Mouse (Mus musculus): ENCODE measurements at regions not wholly inside any gene's neighbourhood (a gene's known extent, or its start where the extent isn't known, plus 50 kb on each side); places are given as distances from the start of the nearest gene placed in this dataset.

DNA sequence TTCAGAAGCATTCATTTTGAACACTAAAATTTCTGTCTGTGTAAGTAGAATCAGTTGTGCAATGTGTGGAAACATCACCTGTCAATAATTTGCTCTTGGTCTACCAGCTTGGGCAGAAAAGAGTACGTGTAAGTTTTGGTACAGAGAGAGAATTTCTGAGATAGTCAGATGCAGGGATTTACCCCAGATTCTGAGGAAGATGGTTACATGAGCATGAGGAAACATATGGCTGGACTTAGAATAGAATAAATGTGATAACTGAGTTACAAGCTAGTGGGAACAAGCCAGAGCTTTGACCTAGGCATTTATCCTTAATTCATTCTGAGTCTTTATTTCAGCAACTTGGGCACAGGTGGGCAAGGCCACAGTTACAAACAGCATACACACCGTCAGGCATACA lies 831.8 kb downstream of the Adgrl2 start:
- DNase-seq: no peak

DNA sequence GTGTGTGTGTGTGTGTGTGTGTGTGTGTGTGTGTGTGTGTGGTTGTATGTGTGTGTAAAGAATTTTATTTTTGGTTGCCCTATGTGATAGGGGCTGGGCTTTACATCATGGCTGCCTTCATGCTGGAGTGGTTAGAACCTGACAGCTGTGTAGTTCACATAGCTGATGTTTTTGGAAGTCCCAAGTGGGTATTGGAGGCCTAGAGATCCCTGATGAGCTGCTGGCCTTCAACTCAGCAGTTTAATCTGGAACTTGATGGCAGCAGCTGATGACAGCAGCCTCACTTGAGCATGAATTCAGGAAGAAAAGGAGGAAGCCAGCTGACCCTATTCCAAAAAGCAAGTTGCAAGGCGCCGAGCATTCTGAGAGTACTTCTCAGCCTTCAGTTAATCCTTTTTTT lies 846.6 kb downstream of the Adgrl2 start:
- DNase-seq: peak in 1 of 2 experiments; percentile 2

DNA sequence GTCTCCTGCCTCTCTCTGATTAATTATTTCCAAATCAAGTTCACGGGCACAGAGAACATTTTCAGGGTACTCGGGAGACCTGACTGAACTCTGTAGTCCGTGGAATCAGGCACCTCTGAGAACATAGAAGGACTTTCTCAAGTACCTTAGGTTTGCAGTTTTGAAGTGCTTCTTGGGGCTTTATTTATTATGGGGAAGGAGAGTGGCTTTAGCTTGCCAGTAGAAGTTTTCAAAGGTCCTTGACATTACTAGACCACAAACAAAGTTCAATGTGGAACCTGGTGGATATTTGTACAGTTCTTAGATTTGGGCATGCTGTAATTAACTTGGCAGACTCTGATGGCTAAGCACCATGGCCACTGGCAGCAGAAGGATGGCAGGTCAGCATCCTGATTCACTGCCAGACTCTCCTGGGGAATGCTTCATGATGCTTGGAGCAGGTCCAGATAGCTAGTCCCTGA lies 853.5 kb downstream of the Adgrl2 start:
- no peak for DNase-seq

DNA sequence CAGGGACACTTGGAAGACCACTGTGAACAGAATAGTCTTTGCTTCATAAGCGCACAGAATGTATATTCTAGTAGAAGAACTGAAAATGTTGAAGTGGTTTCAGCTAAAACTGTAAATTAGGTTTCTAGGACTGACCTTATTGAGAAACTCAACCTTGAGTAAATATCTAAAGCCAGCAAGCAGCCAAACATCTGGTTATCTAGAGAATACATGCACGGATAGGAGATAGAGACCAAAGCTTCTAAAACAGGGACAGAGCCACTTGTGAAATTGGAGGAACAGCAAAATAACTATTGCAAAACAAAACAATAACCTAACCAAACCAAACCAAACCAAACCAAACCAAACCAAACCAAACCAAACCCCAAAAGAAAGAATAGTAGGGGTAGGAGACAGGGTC lies 855.7 kb downstream of the Adgrl2 start:
- no peak for DNase-seq

DNA sequence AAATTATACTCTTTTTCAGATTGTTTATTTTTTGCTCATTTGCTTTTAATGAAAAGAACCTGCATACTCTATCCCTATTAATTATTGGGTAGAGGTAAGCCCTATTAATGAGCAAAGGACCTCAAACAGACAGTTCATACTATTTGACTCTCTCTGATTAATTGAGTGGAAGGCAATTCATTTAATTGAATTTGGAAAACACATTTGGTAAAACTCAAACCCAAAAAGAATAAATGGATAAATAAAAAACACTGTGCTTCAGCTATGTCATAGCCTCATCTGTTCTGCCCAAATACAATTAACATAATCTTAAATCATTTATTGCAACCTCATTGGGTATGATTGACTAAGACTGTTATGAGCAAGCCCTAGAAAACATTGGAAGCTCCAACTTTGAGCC lies 874.8 kb downstream of the Adgrl2 start:
- no peak for DNase-seq

DNA sequence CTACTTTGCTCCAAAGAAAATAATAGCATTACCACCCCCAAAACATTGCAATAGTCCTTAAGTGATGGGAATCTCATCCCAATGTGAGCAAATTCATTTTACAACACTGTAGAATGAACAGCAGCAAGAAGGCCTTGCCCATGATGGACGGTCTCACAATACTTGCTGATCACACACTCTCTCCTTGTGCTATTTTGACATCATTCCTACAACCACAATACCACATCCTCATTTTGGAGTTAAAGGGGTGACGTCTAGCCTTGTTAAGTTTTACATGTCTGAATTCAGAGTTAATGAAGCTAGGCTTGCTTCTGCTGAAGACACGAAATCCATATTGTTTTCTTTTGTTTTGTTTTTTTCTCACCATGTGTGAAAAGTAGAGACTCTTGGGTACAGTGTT lies 878.2 kb downstream of the Adgrl2 start:
- no peak for DNase-seq

DNA sequence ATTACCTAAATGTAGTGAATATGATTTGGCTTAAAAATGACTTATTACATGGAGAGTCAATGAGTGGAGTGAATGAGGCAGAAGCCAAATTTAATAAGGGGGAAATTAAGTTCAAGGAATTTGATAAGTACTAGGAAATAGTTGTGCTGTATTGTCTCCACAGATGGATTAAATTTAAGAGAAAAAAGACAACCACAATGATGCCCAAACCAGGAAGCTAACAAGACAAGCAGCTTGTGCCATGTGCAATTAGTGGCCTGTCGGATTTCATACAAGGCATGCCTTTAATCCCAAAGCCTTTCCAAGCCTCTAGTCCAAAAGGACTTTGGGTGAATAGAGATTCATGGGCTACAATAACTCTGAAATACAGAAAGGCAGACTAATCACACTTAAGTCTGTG lies 883.3 kb downstream of the Adgrl2 start:
- DNase-seq: no peak

DNA sequence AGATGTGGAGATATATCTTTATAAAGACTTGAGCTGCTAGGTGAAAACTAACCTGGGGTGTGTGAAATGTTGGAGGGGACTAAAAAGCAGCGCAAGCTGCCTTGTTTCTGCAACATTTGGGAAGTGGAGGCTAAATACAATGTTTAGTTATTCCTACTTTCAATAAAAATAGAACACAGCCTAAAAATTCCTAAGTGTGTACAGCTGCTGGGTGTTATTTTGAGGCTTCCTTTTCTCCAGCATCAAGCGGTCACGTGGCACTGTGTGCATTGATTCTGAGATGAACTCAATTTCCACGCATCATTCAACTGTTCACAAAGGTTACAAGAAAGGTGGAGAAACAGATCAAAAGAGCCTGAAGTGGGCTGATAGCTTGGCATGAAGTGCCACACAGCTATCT lies 896.4 kb downstream of the Adgrl2 start:
- DNase-seq: no peak

DNA sequence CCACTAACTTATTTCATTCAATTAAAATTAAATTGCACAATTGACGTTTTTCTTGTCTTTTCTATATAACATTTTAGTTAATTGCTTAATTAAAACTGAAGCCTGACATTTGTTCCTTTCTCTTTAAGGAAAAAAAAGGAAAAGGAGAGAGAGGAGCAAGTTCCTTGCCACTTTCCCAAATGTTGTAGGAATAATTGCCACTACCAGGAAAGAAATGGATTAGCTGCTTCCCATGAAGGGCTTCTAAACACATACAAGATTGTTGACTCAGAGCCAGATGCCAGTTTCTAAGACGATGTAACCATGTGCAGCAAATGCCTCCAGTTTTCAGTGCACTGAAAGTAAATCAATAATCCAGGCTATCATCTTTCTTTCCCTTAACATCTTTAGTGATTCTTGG lies 914.5 kb downstream of the Adgrl2 start:
- DNase-seq: no peak

DNA sequence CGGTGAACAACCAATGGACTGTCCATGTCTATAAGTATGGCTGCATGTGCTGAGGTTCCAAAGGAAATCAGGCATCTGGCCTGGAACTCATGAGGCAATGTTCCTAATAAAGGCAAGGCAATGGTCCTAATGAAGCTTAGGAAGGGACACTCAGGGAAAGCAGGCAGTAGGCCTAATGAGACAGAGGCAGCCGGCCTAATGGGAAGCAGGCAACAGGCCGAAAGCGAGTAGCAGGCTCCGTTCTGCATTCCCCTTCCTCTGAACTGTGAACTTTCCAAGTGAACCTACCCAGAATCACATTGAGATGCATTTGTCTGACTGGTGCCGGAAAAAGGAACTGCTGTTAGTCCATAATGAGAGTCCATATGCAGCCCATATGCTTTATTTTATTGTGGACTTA lies 923.7 kb downstream of the Adgrl2 start:
- DNase-seq: no peak

DNA sequence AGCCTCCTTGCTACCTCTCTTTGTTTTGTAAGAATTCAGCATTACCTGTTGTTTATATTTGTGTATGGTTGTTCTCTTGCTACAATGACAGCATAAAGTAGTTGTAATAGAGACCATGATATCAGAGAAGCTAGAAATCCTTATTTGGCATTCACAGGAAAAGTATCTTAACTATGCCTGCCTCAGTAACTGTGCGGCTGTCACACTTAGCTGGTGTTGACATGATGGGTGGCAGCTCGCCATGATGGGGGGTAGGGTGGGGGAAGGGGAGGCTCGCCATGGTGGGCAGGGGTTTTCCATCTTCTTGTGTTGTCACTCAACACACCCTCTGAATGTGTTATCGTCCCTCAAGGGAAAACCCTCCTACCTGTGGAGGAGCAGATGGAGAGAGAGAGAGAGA lies 934.3 kb downstream of the Adgrl2 start:
- DNase-seq: no peak

DNA sequence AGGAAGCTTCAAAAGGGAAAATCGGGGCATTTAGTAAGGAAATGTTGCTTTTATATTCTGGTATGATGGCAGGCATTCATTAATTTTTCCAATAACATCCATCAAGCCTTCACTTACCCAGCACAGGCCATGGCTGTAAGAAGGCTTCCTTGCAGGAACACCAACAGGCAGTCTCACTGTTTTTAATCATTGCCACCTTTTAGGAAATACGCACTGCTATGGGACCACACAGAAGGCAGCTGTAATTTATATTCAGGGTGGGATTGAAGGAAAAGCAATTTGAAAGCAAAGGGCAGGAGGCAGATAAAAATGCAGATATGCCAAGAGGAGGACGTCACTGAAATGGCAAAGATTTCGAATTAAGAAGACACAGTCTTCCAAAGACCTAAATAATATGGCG lies 937.8 kb downstream of the Adgrl2 start:
- DNase-seq: no peak

DNA sequence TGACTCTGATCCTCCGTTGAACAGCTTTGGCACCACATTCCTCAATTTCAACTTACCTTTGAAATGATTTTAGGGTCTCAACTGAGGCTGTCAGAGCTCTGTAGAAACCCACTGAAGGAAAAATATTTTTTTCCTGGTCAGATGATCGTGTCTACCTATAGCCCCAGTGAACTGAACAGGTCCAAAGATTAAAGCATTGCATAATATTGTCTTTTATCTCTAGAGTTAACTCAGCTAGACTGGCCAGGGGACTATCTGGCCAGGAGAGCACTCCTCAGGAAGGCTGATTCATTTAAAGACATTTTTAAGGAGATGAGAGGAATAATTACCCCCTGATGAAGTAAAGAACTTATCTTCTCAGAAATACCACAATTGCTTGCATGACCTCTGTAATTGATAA lies 942.1 kb downstream of the Adgrl2 start:
- DNase-seq: no peak

DNA sequence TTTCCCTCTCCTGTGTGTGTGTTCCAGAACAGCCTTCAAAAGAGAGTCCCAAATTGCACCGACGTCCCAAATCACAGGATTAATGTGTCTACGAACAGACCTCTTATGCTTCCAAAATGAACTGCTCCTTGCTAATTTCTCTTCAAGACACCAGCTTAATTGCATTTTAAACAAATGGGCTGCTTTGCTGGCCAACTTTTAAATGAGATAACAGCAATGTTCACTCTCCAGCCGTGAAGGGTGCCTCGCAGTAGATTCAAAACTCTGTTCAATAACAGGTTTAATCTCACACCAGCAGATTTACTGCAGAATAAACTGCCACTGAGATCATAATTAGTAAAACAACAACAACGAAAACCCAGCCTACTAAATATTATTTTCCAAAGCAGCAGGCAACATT lies 957.8 kb downstream of the Adgrl2 start:
- no peak for DNase-seq

DNA sequence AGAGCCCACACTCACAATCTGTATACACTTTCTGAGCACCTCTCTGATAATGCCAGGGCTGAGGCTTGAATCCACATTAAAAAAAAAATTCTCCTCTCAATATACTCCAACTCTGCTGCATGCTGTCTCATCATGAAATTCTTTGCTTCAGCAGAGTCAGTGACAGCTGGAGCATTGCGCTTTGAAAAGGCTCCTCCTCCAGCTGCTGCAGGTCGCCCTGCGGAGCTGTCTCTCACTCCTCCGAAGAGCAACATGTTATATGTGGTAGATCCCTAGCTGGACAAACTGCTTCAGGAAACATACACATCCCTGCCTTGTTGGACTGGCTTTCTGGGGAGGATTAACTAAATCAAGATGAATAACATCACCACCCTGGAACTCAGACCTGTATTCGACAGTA lies 984.5 kb downstream of the Adgrl2 start:
- DNase-seq: no peak

DNA sequence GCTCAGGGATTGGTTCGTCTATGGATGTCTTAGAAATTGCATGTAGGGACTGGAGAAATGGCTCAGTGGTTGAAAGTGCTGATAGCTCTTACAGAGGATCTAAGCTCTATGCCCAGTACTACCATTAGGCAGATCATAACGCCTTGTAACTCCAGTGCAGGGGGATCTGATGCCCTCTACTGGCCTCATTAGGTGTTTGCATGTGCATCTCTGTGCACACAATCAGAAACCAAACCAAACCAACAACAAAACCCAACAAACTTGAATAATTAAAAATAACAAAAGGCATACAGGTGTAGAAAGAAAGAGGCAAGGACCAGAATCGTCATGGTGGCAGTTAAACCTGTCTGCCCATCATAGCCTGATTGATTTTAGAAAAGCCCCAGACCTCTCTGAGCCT lies 986.3 kb downstream of the Adgrl2 start:
- DNase-seq: no peak

DNA sequence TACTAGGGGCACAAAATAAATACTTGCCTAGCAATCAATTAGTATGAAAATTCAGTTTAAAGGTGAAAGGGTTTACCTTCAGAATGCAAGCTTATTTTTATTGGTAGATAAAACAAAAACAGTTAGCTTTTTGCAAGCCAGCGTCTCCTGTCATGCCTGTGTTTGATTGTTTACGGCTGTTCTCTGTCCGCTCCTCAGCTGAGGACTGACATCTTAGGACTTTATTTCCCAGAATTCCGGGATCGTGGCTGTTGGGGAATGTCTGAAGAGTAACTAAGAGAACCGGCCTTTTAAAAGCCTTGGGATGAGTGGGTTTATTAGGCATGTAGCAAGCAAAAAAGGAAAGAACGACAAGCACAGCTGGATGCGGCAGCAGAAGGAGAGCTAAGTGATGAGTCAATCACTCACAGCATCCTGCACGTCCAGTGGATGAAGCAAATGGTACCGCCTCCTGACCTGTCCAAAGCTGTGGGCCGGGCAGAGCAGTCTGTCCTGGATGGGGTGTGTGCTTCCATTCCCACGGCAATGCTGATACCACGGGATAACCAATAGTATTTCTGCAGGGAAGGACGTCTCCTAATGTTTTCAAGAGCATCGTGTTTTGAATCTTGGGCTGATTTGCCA lies 990.9 kb downstream of the Adgrl2 start:
- DNase-seq: no peak

DNA sequence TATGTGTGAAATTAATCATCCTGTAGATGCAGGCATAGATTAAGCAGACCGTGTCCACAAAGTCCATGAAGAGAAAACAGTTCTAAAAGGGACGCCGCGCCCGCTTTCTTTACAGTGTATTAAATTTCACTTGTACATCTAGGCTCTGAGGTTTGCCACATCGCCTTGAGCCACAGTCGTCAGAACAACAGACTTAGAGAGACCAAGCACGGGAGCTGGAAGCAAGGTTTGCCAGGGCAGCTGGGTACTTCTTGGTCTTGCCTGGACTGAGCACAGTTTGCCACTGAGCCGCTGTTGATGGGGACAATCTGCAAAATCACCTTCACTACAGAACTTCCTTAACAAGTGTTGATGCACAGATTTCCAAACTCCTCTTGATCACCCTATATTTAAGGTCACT lies 998.6 kb downstream of the Adgrl2 start:
- DNase-seq: no peak

DNA sequence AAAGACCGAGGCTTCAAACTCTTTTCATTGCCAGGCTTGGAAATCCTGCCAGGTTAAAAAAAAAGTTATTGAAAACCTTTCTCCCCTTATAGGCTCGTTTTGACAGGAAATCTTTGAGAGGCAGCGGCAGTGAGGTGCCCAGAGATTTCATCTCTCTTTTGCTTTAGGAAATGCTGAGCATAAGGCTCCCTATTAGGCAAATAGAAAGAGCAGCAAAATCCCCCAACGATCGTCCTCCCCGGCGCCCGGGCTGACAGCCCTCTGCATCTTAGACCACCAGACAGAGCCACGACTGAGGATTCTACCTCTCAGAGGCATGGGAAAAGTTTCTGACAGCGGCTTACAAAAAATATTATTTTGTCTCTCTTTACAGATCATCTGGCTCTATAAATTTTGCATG lies 999.5 kb downstream of the Adgrl2 start:
- no peak for DNase-seq

DNA sequence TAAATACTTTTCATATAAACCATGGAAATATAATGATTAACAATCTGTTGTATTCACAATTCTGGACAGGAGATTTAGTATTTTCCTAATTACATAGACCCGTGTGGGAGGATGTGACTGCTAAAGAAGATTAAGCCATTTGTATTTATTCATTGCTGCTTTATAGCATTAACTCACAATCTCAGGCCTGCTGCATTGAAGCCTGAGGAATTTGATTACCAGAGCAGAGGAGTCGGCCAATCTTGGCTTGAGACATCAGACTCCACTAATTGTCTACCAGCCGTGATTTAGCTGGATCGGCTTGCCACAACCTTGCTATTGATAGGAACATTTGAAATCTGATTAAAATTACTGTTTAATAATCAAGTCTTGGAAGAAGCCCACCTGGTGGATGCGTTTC lies 1007.5 kb downstream of the Adgrl2 start:
- DNase-seq: no peak

DNA sequence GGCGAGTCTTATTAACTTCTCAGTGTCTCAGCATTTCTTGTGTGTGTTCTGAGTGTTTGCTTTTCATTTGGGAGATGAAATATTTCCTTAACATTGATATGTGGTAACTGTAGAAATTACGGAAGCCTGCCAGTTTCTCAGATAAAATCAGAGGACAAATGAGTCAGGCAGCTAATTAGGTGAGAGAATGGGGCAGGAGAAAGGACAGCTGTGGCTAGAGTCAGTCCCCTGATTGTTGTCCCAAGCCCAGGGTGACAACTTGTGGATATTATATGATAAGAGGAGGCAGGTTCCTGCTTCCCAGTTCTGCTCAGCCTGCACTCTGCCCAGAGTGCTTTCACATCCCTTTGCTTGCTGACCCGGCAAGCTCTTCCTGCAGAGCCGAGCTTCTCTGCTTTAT lies 1008.7 kb downstream of the Adgrl2 start:
- no peak for DNase-seq

DNA sequence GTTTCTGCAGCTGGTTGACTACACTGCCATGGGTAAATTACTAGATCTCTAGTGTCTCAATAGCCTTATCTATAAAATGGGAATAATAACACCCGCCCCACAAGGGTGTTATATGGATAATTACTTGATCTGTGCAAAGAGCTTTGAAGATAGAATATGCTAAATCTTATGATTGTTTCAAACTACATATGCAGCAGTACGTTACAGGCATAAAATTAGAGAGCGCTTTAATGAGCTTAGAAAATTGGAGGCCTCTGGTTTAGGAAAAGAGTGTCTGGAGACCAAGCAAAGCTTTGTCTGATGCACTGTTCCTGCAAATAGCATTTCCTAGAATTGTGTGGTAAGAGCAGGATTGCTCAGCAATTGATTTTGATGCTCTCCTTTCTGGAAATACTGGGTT lies 1013.8 kb downstream of the Adgrl2 start:
- no peak for DNase-seq

DNA sequence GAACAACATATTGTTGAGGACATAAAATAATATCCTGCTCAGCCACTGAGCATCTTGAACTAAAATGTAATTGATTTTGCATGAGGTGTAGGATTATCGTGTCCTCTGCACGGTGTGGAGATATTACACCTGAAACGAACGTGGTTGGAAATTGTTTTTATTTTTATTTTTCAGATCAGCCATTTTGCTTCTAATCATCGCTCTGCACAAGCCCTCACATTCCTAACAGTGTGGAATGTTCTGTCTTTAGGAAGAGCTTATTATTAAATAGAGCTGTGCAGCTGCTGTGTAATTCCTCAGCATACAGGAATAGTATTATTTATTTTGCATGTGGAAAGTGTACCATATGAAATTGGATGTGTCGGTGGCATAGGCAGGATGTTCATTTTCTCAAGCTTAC lies 1014.3 kb downstream of the Adgrl2 start:
- no peak for DNase-seq

DNA sequence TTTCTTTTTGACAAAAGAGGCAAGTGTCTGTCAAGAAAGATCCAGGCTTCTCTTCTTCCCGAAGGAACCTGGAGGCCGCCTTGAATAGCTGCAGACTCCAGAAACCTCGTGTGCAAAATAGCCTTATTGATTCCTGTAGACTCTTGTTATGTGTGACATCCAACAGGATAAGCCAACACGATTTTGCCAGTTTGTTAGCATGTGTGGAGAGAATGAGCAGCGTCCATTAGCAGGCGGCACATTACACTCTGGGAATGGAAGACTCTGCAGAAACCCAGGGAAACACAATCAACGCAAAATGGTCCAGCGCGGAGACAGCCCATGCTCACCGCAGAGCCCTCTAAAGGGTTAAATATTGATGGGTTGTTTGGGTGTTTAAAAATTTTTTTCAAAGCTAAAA lies 1014.9 kb downstream of the Adgrl2 start:
- DNase-seq: no peak

DNA sequence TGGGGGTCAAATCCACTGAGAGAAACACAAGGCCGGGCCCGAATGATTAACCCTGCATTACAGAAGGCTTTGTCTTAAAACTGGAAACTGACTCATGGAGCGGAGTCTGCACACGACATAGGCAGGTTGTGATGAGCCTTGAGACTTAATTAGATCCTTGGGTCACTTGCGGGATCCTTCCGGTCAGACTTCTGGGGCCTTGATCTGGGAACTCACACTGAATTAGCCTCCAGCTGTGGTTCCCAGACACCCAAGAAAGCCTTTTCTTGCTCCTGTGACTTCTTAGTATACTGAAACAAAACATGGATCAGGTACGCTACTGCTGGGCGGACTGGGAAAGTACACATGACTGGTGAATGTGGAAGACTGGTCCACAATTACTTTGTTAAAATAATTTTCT lies 1015.8 kb downstream of the Adgrl2 start:
- DNase-seq: no peak
